Mouse (Mus musculus): Measurements from ENCODE around the gene Gm9918.
"Not testable (repeated sequence)": the region's sequence is repeated elsewhere in the genome, so short reads cannot be mapped to it uniquely, and the experiment has no call there.

Gene Gm9918

GRCm38 (mm10) chr15:102270274-102270960 lies at the start of gene Gm9918:
Gene Gm9918, plus strand, starts transcription at chr15:102270563.
- H3K27me3 ChIP-seq (ENCODE audit: insufficient read depth, low read length): no peaks in the 10 kb centered on the region
- peak within 1 kb of the TSS; percentile 82 for H3K4me3 ChIP-seq (replicated peaks; ENCODE audit: low read length)
- H3K9me3 ChIP-seq (ENCODE audit: low read length): no peaks in the 10 kb centered on the region
- peaks cover 13% of the 10 kb centered on the region for H3K36me3 ChIP-seq (ENCODE audit: insufficient read depth, low read length)
- TF ChIP-seq CTCF (conservative IDR thresholded peaks at IDR 0.05; ENCODE audit: low read length) (no peak), POU5F1 (IDR thresholded peaks at IDR 0.05; ENCODE audit: borderline replicate concordance, low read length) (no peak), NANOG (IDR thresholded peaks at IDR 0.05; ENCODE audit: borderline replicate concordance, low read length) (no peak)
- H3K4me1 ChIP-seq (replicated peaks; ENCODE audit: low read depth, low read length): peaks cover 53% of the 10 kb centered on the region

GRCm38 (mm10) chr15:102222386-102222785 lies 48.0 kb upstream of the Gm9918 start:
- H3K27me3 ChIP-seq (ENCODE audit: insufficient read depth, low read length): peaks cover 14% of the 10 kb centered on the region
- H3K36me3 ChIP-seq (ENCODE audit: insufficient read depth, low read length): peaks cover 50% of the 10 kb centered on the region
- peak overlapping the region; percentile 60 for H3K4me3 ChIP-seq (replicated peaks; ENCODE audit: low read length)
- H3K9me3 ChIP-seq (ENCODE audit: low read length): no peaks in the 10 kb centered on the region
- TF ChIP-seq CTCF (conservative IDR thresholded peaks at IDR 0.05; ENCODE audit: low read length) (peak; percentile 6; the same call in 1 of the 2 replicates), POU5F1 (IDR thresholded peaks at IDR 0.05; ENCODE audit: borderline replicate concordance, low read length) (no peak), NANOG (IDR thresholded peaks at IDR 0.05; ENCODE audit: borderline replicate concordance, low read length) (no peak)
- H3K4me1 ChIP-seq (replicated peaks; ENCODE audit: low read depth, low read length): peaks cover 67% of the 10 kb centered on the region

- no peaks in the 10 kb centered on the region for H3K9me3 ChIP-seq (ENCODE audit: low read length)
- H3K27me3 ChIP-seq (ENCODE audit: insufficient read depth, low read length): peaks cover 14% of the 10 kb centered on the region
- H3K4me1 ChIP-seq (replicated peaks; ENCODE audit: low read depth, low read length): peaks cover 67% of the 10 kb centered on the region
- H3K4me3 ChIP-seq (replicated peaks; ENCODE audit: low read length): peak overlapping the region; percentile 73
- TF ChIP-seq POU5F1 (IDR thresholded peaks at IDR 0.05; ENCODE audit: borderline replicate concordance, low read length) (no peak), NANOG (IDR thresholded peaks at IDR 0.05; ENCODE audit: borderline replicate concordance, low read length) (no peak), CTCF (conservative IDR thresholded peaks at IDR 0.05; ENCODE audit: low read length) (no peak)
- peaks cover 33% of the 10 kb centered on the region for H3K36me3 ChIP-seq (ENCODE audit: insufficient read depth, low read length)
These were observed 46.0 kb upstream of the Gm9918 start for GRCm38 (mm10) chr15:102224186-102224991.

GRCm38 (mm10) chr15:102224992-102225617 lies 45.3 kb upstream of the Gm9918 start:
- no peak for TF ChIP-seq NANOG (IDR thresholded peaks at IDR 0.05; ENCODE audit: borderline replicate concordance, low read length)
- TF ChIP-seq POU5F1 (IDR thresholded peaks at IDR 0.05; ENCODE audit: borderline replicate concordance, low read length): no peak
- TF ChIP-seq CTCF (conservative IDR thresholded peaks at IDR 0.05; ENCODE audit: low read length): no peak
- Histone ChIP-seq H3K36me3 (ENCODE audit: insufficient read depth, low read length) (peaks cover 28% of the 10 kb centered on the region), H3K9me3 (ENCODE audit: low read length) (no peaks in the 10 kb centered on the region), H3K27me3 (ENCODE audit: insufficient read depth, low read length) (peaks cover 14% of the 10 kb centered on the region), H3K4me1 (replicated peaks; ENCODE audit: low read depth, low read length) (peaks cover 69% of the 10 kb centered on the region), H3K4me3 (replicated peaks; ENCODE audit: low read length) (peak overlapping the region; percentile 73)

- Histone ChIP-seq H3K36me3 (ENCODE audit: insufficient read depth, low read length) (peaks cover 23% of the 10 kb centered on the region), H3K27me3 (ENCODE audit: insufficient read depth, low read length) (peaks cover 14% of the 10 kb centered on the region), H3K4me1 (replicated peaks; ENCODE audit: low read depth, low read length) (peaks cover 74% of the 10 kb centered on the region)
- H3K4me3 ChIP-seq (replicated peaks; ENCODE audit: low read length); H3K9me3 ChIP-seq (ENCODE audit: low read length): not testable (repeated sequence)
These were observed 44.7 kb upstream of the Gm9918 start for GRCm38 (mm10) chr15:102225619-102226018.

GRCm38 (mm10) chr15:102230408-102231321 lies 39.7 kb upstream of the Gm9918 start:
- Histone ChIP-seq H3K4me3 (replicated peaks; ENCODE audit: low read length) (peak overlapping the region; percentile 67), H3K27me3 (ENCODE audit: insufficient read depth, low read length) (no peaks in the 10 kb centered on the region), H3K4me1 (replicated peaks; ENCODE audit: low read depth, low read length) (peaks cover 90% of the 10 kb centered on the region), H3K36me3 (ENCODE audit: insufficient read depth, low read length) (peaks cover 28% of the 10 kb centered on the region), H3K9me3 (ENCODE audit: low read length) (no peaks in the 10 kb centered on the region)
- TF ChIP-seq POU5F1 (IDR thresholded peaks at IDR 0.05; ENCODE audit: borderline replicate concordance, low read length) (no peak), CTCF (conservative IDR thresholded peaks at IDR 0.05; ENCODE audit: low read length) (no peak), NANOG (IDR thresholded peaks at IDR 0.05; ENCODE audit: borderline replicate concordance, low read length) (no peak)

- Histone ChIP-seq H3K36me3 (ENCODE audit: insufficient read depth, low read length) (peaks cover 39% of the 10 kb centered on the region), H3K4me1 (replicated peaks; ENCODE audit: low read depth, low read length) (peaks cover 97% of the 10 kb centered on the region), H3K9me3 (ENCODE audit: low read length) (no peaks in the 10 kb centered on the region), H3K27me3 (ENCODE audit: insufficient read depth, low read length) (no peaks in the 10 kb centered on the region), H3K4me3 (replicated peaks; ENCODE audit: low read length) (peak within 1 kb of the TSS; percentile 67)
- TF ChIP-seq NANOG (IDR thresholded peaks at IDR 0.05; ENCODE audit: borderline replicate concordance, low read length) (no peak), CTCF (conservative IDR thresholded peaks at IDR 0.05; ENCODE audit: low read length) (no peak), POU5F1 (IDR thresholded peaks at IDR 0.05; ENCODE audit: borderline replicate concordance, low read length) (no peak)
These were observed 38.6 kb upstream of the Gm9918 start, which contains the start of gene Itgb7 for GRCm38 (mm10) chr15:102231748-102232147. Gene Itgb7, minus strand, starts transcription at chr15:102231944.
